Mouse (Mus musculus) thymus, adult 2 months (tissue): ENCODE measurements around the gene Plekha5.

Experiments used
- CTCF ChIP-seq: fragments of 200-500 bp; IDR thresholded peaks from 2 replicates; pipeline ENCODE4 v1.5.1; 2012; ENCODE audit warnings: mild to moderate bottlenecking, control low read depth, low read length, moderate library complexity, borderline replicate concordance; ENCODE audit not compliant: control insufficient read depth, poor library complexity, insufficient read depth; ENCODE audit errors: extremely low read depth
- POLR2A ChIP-seq: fragments of 200-500 bp; IDR thresholded peaks from 2 replicates; pipeline ENCODE4 v1.6.1; 2012; ENCODE audit warnings: mild to moderate bottlenecking, low read length, control low read depth, moderate library complexity; ENCODE audit not compliant: control insufficient read depth, poor library complexity, insufficient read depth; ENCODE audit errors: extremely low read depth

- no peak for TF ChIP-seq CTCF
- TF ChIP-seq POLR2A: no peak
Observed at GRCm38 (mm10) chr6:140501841-140502240, 78.0 kb downstream of the Plekha5 start.
